Mouse (Mus musculus) liver, embryonic 14.5 days (tissue): ENCODE results near the gene Kctd2. TPM values are rescaled to one million over a fixed set of nuclear protein-coding genes. Genes with fewer than 3 reads are reported as not detected.

Source experiments
- ATAC-seq: fragments of 200-750 bp; cut with Nextera tagmentation; 2 replicates; pipeline ENCODE4 v1.8.0; 2017; ENCODE audit warnings: moderate number of reproducible peaks, mild to moderate bottlenecking, moderate library complexity; ENCODE audit not compliant: insufficient read depth
- DNase-seq, 3 experiments: peaks; one replicate each; pipeline ENCODE4 v3.0.0-alpha.2; 2012 to 2013; ENCODE audit warnings: low read depth in 3 of 3, low spot score in 3 of 3
- H3K27ac ChIP-seq: fragments of 300-500 bp; sonication (generic); 2 replicates; pipeline ENCODE4 v1.5.1; 2014; ENCODE audit warnings: moderate library complexity, mild to moderate bottlenecking, control low read depth, inconsistent platforms
- H3K27me3 ChIP-seq: fragments of 300-500 bp; sonication (generic); 2 replicates; pipeline ENCODE4 v1.6.1; 2014; ENCODE audit warnings: mild to moderate bottlenecking, low read length, moderate library complexity; ENCODE audit not compliant: control insufficient read depth, insufficient read depth
- H3K36me3 ChIP-seq: fragments of 300-500 bp; sonication (generic); replicated peaks from 2 replicates; pipeline ENCODE4 v1.6.1; 2014; ENCODE audit warnings: low read depth; ENCODE audit not compliant: control insufficient read depth, insufficient read depth
- H3K4me1 ChIP-seq, 2 experiments: fragments of 200-500 bp in 1 of 2; fragments of 300-500 bp in 1 of 2; sonication (generic) in 1 of 2; replicated peaks; 2 replicates each; pipeline ENCODE4 v1.6.1; 2012 to 2014; ENCODE audit warnings: antibody characterized with exemption in 1 of 2, inconsistent platforms in 1 of 2, low read length in 1 of 2; ENCODE audit not compliant: control insufficient read depth in 2 of 2, insufficient read depth in 2 of 2
- H3K4me2 ChIP-seq: fragments of 300-500 bp; sonication (generic); 2 replicates; pipeline ENCODE4 v1.6.1; 2014; ENCODE audit warnings: low read depth, mild to moderate bottlenecking, control low read depth, moderate library complexity
- H3K4me3 ChIP-seq, 2 experiments: fragments of 200-500 bp in 1 of 2; fragments of 300-500 bp in 1 of 2; sonication (generic) in 1 of 2; 2 replicates each; pipeline ENCODE4 v1.5.1; 2012 to 2014; ENCODE audit warnings: low read depth in 2 of 2, low read length in 2 of 2, mild to moderate bottlenecking in 2 of 2, control low read depth in 1 of 2, inconsistent platforms in 1 of 2, moderate library complexity in 1 of 2; ENCODE audit not compliant: insufficient read depth in 1 of 2
- H3K9ac ChIP-seq: fragments of 300-500 bp; sonication (generic); replicated peaks from 2 replicates; pipeline ENCODE4 v1.6.1; 2014; ENCODE audit warnings: mild to moderate bottlenecking, control low read depth, moderate library complexity
- H3K9me3 ChIP-seq: fragments of 300-500 bp; sonication (generic); 2 replicates; pipeline ENCODE4 v1.6.1; 2016; ENCODE audit warnings: low read length, mixed read lengths; ENCODE audit not compliant: control insufficient read depth
- CTCF ChIP-seq: IDR thresholded peaks from 2 replicates; pipeline ENCODE4 v1.5.1; 2016; ENCODE audit warnings: antibody characterized with exemption, low read depth, control low read depth
- EP300 ChIP-seq: IDR thresholded peaks from 2 replicates; pipeline ENCODE4 v1.6.1; 2016; ENCODE audit warnings: antibody characterized with exemption, low read depth
- WGBS: fragments of 180-500 bp; shearing (Covaris S2); extraction: QIAGEN DNeasy Blood & Tissue Kit; methylation state at CpG from one replicate; pipeline ENCODE4 v1.1.7; 2014; ENCODE audit not compliant: insufficient replicate concordance; 5-methylcytosine and 5-hydroxymethylcytosine counted together
- polyA plus RNA-seq, 2 experiments: library from polyadenylated mRNA; depleted of rRNA in 1 of 2; stranded (reverse) in 1 of 2; unstranded in 1 of 2; fragments of >200 nt; fragmentation: Nextera tagmentation in 1 of 2; extraction: Ambion mirVana in 1 of 2; gene quantifications; 2 replicates each; pipeline versions ENCODE4 v1.2.1 to v1.2.3; 2012 to 2014

Gene Kctd2
- polyA plus RNA-seq, 2 experiments: 5.2 to 5.8 TPM

- WGBS: 56% methylated on average over 16 of the region's 16 CpGs
- no peak within 1 kb of the TSS for H3K27ac ChIP-seq
- DNase-seq (no peak), ATAC-seq (no peak)
- no peak within 1 kb of the TSS for H3K9ac ChIP-seq
- H3K4me3 ChIP-seq: no peak within 1 kb of the TSS
- no peaks in the 10 kb centered on the region; the same call in 1 of the 2 replicates for H3K27me3 ChIP-seq
- H3K36me3 ChIP-seq: no peaks in the 10 kb centered on the region
- no peaks in the 10 kb centered on the region for H3K4me1 ChIP-seq
- H3K9me3 ChIP-seq: no peaks in the 10 kb centered on the region
- H3K4me2 ChIP-seq: no peak within 1 kb of the TSS
- TF ChIP-seq EP300: no peak
- no peak for TF ChIP-seq CTCF
Measured at GRCm38 (mm10) chr11:115462243-115462891, 42.4 kb downstream of the Kctd2 start, which contains the start of gene Slc16a5. TSS of gene Slc16a5 (plus strand) at chr11:115462474.

GRCm38 (mm10) chr11:115463397-115463796 is 43.5 kb downstream of the Kctd2 start:
- ATAC-seq: no peak

GRCm38 (mm10) chr11:115464851-115465250 is 44.9 kb downstream of the Kctd2 start:
- H3K4me2 ChIP-seq: no peak overlapping the region
- no peaks in the 10 kb centered on the region for H3K36me3 ChIP-seq
- TF ChIP-seq CTCF (no peak), EP300 (no peak)
- no peak overlapping the region for H3K27ac ChIP-seq
- H3K9me3 ChIP-seq: no peaks in the 10 kb centered on the region
- no peak overlapping the region for H3K4me3 ChIP-seq
- WGBS: 70% methylated on average over 8 of the region's 8 CpGs
- no peak overlapping the region for H3K9ac ChIP-seq
- ATAC-seq: no peak
- H3K4me1 ChIP-seq: no peaks in the 10 kb centered on the region
- H3K27me3 ChIP-seq: no peaks in the 10 kb centered on the region; the same call in 1 of the 2 replicates
- no peak for DNase-seq

More at GRCm38 (mm10) chr11:115463397-115463796, 43.5 kb downstream of the Kctd2 start:
- no peaks in the 10 kb centered on the region for H3K4me1 ChIP-seq
- TF ChIP-seq EP300: no peak
- no peak for TF ChIP-seq CTCF
- WGBS: 58% methylated on average over 11 of the region's 11 CpGs
- no peaks in the 10 kb centered on the region for H3K36me3 ChIP-seq
- no peak overlapping the region for H3K9ac ChIP-seq
- no peaks in the 10 kb centered on the region; the same call in 1 of the 2 replicates for H3K27me3 ChIP-seq
- H3K4me2 ChIP-seq: no peak overlapping the region
- H3K27ac ChIP-seq: no peak overlapping the region
- no peak overlapping the region for H3K4me3 ChIP-seq
- H3K9me3 ChIP-seq: no peaks in the 10 kb centered on the region
- no peak for DNase-seq

- 57% methylated on average over 4 of the region's 4 CpGs for WGBS
- Histone ChIP-seq H3K9ac (no peak overlapping the region), H3K4me2 (no peak overlapping the region), H3K4me3 (no peak overlapping the region), H3K27ac (no peak overlapping the region), H3K27me3 (no peaks in the 10 kb centered on the region), H3K36me3 (no peaks in the 10 kb centered on the region), H3K4me1 (no peaks in the 10 kb centered on the region), H3K9me3 (no peaks in the 10 kb centered on the region)
- TF ChIP-seq EP300: no peak
- TF ChIP-seq CTCF: no peak
- ATAC-seq (no peak), DNase-seq (no peak)
Measured at GRCm38 (mm10) chr11:115467217-115467618, 47.3 kb downstream of the Kctd2 start.

GRCm38 (mm10) chr11:115472183-115472582 is 52.3 kb downstream of the Kctd2 start:
- DNase-seq: no peak
- no peak overlapping the region for H3K27ac ChIP-seq
- ATAC-seq: no peak
- no peaks in the 10 kb centered on the region for H3K9me3 ChIP-seq
- no peaks in the 10 kb centered on the region for H3K36me3 ChIP-seq
- no peaks in the 10 kb centered on the region for H3K27me3 ChIP-seq
- TF ChIP-seq EP300 (no peak), CTCF (no peak)
- no peak overlapping the region for H3K4me3 ChIP-seq
- no peak overlapping the region for H3K9ac ChIP-seq
- peaks cover 12 to 20% of the 10 kb centered on the region in 2 experiments for H3K4me1 ChIP-seq
- no peak overlapping the region for H3K4me2 ChIP-seq
- 68% methylated on average over 7 of the region's 7 CpGs for WGBS
